Mouse (Mus musculus) gastrocnemius, postnatal 4 days (tissue): ENCODE measurements at regions not wholly inside any gene's neighbourhood (a gene's known extent, or its start where the extent isn't known, plus 50 kb on each side); places are given as distances from the start of the nearest gene placed in this dataset.
A peak's percentile ranks its signal among the peaks of the same experiment; 100 is the strongest.

Experiments used
- DNase-seq, 2 experiments: peaks; one replicate each; pipeline ENCODE4 v3.0.0; 2021 to 2022; ENCODE audit warnings: low spot score in 2 of 2, mixed read lengths in 2 of 2

DNA sequence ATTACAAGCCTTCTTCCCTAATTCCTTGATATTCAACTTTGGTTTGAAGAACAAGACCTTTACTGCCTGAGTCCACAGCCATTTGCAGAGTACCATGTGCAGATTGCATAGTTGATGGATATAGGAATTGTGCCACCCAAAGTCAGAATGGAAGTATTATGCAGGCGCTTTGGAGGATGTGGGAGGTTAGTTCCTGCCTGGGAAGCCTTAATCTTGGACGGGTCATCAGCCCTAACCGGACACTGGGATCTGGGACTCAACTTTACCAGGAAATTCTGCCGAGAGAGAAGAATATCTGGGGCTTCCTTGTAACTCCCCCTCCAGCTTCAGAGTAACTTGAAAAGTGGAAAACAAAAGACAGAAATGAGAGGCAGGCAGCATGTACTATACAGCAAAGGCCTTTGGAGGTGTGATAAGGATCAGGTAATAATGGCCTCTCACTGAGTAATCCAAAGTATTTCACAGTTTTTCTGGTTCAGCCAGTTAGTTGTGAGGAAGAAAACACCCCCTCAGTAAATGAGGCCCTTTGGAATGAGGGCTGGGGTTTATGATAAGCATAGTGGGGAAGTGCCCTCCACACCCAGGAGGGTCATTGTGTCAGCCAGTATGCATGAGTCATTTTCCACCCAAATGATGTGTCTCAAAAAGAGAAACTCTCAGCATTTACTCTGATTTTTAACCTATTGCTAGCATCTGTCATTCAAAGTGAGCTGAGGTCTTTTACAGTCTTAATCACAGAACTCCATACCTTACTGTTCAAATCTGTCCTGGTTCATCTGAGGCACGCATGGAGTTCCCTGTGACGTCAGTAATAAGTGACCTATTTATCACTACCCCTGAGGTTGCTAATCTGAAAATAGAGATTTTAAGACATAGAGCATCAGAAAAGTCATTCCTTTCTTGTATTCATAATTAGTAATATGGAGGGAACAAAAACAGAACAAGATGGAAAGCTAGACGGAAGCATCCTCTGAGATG is 91.7 kb upstream of the Klf6 start:
- DNase-seq: no peak

DNA sequence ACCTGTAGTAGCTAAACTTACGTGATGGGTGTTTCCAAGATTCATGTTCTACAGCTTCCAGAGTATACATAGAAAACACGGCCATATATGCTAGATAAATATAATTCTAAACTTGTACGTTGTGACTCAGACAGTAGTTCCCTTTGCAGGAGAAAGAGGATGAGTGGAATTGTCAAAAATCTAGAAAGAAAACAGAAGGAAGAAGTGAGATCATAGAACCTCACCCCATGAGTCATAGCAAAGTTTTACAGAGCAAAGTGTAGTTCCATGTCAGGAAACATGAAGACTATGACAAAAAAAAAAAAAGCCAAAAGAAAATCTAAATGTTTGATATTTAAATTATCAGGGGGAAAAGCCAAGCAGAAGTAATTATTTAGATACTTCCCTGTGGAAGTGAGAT is 87.5 kb upstream of the Klf6 start:
- no peak for DNase-seq

DNA sequence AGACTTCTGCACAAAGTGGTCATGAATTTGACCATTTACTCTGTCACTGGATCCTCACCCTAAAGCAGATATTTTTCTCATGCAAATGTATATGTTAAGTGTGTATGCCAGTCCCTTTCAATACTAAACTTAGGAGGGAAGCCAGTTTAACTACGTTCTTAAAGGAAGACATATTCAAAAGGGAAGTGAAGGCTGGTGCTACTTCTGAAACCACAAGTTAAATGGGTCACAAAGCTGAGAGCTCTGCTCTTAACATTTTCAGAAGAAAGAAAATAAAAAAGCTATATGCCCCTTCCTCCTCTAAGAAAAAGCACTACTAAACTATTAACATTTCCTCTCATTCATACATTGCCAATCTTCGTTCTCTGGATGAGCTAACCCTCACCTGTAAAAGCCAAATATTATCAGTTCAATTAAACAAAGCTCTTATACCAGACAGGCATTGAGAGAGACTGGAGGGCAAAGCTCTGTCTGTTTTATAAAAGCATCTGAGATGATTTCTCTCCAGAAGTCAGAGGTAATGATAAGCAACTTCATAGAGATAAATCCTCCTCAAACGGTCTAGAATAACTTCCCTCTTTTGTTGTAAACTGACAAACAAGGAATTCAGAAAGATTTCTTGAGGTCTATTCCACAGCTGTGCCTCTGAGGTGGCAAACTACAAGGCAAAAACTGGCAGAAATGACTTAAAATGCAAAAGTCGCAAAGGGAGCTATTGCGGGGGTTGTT is 82.7 kb upstream of the Klf6 start:
- DNase-seq: no peak

DNA sequence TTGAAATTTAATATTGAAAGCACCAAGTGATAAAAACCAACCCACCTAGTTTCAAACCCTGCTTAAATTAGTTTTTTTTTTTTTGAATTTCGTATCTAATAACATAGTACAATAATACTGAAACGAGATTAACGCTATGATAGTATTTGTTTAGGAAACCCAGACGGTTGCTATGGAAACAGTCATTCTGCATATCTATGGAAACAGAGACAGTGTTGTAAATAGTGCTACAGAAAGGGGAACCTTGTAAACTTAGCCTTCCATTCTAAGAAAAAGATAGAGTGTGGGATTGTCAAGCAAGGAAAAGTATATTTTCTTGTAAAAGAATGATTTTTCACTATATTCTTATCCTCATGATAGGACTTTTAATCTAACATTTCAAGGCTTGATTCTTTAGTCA is 81.9 kb upstream of the Klf6 start:
- no peak for DNase-seq

DNA sequence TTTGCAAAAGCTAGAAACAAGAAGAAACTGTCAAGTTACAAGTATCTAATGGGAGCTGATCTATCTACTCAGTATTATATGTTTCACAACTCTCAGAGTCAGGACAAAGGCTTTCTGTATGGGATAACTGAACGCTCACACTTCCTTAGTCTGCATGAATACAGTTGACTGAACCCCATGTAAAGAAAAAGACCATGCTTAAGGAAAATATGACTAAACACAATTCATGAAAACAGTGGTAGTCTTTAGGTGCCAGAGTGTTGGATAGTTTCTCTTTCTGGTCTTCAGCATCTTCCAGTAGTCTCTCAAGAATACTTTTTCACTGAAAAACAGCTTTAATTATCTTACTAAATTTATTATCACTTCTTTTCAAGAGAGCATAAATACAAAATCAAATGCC is 78.7 kb upstream of the Klf6 start:
- no peak for DNase-seq

DNA sequence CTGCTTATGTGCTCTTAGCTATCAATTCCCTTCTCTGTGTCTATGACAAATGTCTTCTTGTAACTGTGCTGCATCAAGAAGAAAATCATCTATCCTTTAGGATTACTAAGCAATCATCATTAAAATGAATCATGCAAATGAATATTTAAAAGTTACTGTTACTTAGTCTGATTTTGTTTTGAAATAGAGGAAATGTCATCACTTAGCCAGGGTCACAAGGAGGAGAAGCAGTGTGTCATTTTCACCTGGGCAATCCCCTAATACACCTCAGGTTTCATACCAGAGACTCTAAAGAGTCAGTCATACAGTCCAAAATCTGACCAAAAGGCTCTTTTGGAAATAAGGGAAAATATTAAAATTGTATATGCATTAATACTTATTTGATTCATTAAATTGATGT is 74.2 kb upstream of the Klf6 start:
- no peak for DNase-seq

DNA sequence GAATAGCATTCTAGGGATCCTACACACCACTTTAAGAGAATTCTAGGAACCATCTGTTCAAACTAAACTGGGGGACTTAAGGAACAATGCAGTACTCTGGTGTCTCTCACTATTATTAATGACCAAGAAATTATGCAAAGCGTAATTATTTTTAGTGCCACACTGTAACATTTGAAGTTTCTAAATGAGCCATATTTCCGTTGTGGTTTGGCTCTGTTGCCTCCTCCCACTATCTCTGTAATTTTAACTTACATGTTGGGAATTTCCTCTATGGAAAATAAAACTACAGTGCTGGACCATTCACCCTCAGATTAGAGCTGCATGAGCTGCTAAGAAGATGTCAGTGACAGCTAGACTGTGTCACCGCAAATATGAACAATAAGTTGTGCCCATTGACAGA is 72.0 kb upstream of the Klf6 start:
- DNase-seq: no peak

DNA sequence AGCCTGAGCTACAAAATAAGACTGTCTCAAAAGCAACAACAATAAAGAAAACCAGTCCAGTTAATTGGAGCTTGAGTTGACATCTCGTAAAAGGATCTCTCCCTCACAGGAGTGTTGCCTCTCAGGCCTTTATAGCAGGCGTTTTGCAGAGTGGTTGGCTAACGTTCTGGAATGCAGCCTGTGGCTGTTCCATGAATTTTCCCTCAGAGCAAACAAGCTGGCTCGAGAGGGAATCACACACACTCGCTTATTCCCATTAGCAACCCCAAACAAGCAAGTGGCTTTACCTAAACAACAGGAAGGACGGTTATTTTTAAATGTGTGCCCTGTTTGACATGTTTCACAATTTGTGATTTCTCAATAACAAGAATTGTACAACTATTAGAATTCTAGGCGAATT is 59.2 kb upstream of the Klf6 start:
- DNase-seq: peak in 1 of 2 experiments; percentile 29

DNA sequence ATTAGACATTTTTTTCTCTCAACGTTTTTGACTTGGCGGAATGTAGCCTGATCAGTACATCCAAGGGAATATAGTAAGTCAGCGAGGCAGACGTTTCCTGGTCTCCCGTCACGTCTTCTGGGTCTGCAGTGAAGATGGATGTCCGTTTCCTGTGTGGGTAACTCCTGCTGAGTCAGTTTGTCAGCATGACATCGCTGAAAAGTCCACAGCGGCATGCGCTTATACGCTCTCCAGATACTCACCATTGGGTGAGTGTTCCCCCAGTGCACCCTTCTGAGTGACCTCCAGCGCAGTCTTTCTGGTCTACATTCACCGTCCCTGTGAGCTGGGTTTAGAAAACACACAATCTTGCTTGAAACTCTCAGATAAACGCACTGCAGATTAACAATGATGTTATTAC is 58.5 kb upstream of the Klf6 start:
- no peak for DNase-seq

DNA sequence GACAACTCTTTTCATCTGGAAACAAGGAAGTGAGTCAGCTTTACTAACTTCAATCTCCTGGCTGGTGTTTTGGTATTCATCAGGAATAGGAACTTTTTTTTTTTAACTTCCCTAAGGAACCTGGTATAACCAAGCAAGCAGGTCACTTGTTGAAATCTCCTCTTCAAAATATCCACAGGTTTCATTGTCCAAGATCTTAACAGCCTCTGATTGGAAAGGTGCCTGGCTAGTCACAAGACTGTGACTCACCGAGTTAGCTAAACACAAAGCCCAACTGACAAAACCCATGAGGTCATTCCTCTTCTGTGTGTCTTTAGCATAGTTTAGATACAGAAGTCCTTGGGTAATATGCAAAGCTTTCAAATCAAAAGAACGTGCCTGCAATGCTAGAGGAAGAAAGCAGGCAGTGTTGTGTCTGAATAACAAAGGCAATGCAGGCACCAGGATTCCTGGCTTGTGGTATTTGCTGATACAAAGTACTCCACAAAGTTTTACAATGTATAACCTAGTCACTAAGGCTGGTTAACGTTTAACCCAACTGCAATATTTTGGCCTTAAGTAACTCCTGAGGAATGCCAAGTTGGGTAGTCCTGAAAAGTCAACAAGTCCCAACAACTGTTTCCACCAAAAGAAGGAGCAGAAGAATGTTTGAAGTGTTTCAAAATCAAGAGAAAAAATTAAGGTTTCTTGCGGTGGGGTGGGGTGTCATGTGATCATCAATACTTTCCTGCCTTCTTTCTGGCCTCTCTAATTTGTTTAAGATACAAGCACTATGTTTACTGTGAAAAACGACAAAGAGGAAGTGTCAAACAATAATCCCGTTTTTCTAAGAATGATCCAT is 57.5 kb upstream of the Klf6 start:
- DNase-seq: peak in 1 of 2 experiments; percentile 45

DNA sequence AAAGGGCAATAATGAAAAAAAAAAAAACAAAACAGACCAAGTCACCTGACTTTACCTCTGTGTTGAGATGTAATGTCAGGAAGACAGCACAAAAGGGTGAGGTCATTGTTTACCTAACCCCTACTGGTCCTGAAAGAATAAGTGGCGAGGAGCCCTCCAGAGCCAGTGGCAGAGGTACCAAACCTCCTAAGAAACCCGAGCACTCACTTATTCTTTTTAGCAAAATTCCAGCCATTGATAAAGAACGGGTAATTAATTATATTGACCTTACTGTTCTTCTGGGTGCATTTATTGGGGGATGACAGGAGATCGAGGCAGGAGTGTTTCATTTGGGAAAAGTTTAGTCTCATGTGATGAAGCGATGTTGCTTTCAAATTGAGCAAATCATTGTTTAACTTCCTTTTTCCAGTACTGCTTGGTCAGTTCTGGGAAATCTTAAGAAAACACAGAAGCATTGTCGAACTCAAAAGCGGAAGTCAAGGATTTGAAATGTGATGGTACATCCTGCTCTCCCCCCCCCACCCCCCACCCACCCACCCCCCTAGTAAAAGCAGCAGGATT is 56.8 kb upstream of the Klf6 start:
- no peak for DNase-seq

DNA sequence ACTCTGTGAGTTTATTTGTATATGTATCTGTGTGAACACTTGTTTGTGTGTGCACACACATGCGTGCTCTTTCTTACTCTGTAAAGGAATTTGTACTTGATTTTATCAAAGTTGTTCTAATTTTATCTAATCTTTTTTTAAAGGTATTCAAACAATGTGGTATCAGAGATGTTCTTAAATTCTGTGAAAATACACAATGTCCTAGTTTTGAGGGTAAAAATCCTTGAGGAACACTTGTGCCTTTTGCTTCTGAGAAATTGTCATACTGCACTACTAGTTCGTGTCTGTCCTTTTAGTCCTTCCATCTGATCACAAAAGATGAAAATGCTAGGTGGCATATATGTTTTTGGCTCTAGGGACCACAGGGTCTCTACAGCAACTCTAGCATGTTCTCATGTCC is 52.9 kb upstream of the Klf6 start:
- DNase-seq: no peak
